Mouse (Mus musculus) embryonic fibroblast, embryonic 13.5 days (primary cell): ENCODE data around the gene Zbtb38.

ENCODE experiments used
- CTCF ChIP-seq: IDR thresholded peaks from 2 replicates; pipeline ENCODE4 v1.5.1; 2011; ENCODE audit warnings: mild to moderate bottlenecking, control low read depth, low read length, moderate library complexity, borderline replicate concordance; ENCODE audit not compliant: insufficient read depth
- POLR2A ChIP-seq: IDR thresholded peaks from 2 replicates; pipeline ENCODE4 v1.6.1; 2011; ENCODE audit warnings: low read depth, mild to moderate bottlenecking, control low read depth, low read length, moderate library complexity

DNA sequence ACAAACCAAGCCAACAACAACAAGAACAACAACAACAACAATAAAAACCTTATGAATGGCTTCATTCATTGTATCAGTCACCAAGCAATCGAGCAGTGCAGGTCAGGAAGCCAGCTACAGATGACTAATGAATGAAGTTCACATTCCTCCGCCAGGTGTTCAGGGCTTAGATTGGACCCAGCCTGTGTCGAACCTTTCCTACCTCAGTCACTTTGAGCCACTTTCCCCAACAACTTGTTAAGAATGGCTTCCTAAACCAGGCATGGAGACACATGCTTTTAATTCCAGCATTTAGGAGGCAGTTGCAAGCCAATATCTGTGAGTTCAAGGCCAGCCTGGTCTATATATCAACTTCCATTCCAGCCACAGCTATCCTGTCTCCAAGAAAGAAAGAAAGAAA is 116.7 kb downstream of the Zbtb38 start:
- no peak for TF ChIP-seq CTCF
- TF ChIP-seq POLR2A = no peak
